Mouse (Mus musculus) kidney, postnatal 14 days (tissue): Measurements from ENCODE around the gene Ipo13.
A peak's percentile ranks its signal among the peaks of the same experiment; 100 is the strongest.

Experiments used
- DNase-seq: peaks from one replicate; pipeline ENCODE4 v3.0.0; 2022; ENCODE audit warnings: mixed read lengths

Gene Ipo13

DNA sequence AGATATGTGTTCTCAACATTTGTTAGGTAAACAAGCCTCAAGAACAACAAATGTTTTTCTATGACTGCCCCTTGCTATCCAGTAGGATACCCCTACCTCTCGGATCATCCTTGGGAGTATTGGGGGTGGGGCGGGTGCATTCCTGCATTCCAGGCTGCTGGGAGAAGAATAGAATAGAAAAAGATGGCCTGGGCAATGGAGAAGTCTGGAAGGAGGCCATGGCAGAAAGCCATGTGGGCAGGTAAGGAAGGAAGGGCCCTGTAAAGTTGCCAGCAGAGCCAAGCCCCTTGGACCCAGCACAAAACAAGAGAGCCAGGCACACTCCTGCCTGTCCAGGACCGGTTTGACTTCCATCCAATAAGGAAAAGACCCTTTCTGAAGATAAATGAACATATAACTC lies 1.4 kb downstream of the Ipo13 start:
- DNase-seq = peak; percentile 77

- no peak for DNase-seq
These were observed 2.0 kb downstream of the Ipo13 start for GRCm38 (mm10) chr4:117912685-117913273.

- no peak for DNase-seq
These were observed 2.7 kb downstream of the Ipo13 start for GRCm38 (mm10) chr4:117912131-117912561.

- no peak for DNase-seq
These were observed 5.9 kb downstream of the Ipo13 start for GRCm38 (mm10) chr4:117908834-117909453.

DNA sequence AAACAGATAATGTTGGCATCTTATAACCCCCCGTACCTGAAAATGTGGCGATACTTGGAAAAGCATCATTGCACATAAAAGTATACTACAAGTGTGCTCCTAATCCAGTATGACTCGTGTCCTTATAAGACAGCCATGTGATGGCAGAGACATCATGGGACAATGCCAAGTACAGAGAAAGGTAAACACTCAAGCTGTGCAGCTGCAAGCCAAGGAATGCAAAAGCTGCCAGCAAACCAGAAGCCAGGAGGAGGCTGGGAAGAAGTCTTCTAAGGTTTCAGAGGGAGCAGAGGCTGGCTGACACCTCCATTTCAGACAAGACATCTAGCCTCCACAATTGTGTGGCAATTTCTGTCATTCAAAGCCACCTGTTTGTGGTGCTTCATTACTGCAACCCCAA lies 8.6 kb downstream of the Ipo13 start:
- no peak for DNase-seq

DNA sequence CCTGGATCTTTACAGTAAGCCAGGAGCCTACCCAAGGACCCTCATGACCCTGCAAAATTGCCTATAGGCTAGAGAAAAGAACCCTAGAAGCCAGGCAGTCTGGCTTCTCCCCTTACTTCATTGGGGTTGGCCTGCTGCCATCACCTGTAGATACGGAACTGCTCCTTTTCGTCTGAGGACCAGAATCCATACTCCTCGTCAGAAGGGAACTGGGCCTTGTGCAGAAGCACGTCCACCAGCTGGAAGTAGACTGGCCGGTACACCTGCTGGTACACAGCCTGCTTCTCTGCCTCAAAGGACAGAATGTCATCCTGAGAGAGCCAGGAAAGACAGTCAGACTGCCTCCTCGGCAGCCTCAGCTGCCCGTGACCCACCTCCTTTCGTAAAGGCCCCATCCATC lies 10.0 kb downstream of the Ipo13 start:
- no peak for DNase-seq

DNA sequence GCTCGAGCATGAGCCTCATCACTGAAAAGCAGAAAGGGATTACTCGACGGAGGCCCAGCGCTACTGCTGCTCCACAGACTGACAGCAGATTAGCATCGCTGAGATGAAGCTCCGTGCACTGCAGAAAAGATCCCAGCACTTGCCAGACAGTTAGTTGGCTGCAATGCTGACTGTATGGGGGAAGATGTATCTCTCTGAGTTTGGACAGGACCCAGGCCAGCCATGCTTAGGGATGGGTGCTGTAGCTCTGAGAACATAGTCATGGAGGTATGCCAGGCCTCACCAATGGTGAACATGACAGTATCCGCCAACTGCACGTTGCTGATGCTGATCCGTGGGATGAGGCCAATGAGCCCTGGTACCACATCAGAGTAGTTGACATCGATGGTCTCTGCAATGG lies 10.7 kb downstream of the Ipo13 start:
- DNase-seq = no peak

DNA sequence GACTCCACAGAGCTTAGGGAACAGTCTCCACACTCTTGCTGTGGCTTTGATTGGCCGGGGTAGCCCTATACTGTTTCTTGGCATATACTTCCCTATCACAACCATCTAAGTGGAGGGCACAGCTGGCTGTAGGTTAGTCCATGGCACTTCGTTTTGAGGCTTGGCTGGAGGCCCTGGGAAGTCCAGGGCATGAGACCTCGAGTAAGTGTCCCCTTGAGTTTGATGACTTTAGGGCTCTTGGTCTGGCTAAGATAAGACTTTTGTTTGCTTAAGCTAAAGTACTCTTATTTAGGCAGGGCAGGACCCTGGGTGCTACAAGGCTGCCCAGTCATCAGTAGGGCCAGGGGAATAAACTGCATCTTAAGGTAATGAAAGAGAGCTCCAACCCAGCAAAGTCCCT lies 16.7 kb downstream of the Ipo13 start:
- DNase-seq = no peak

- DNase-seq = no peak
These were observed 18.8 kb downstream of the Ipo13 start for GRCm38 (mm10) chr4:117896031-117896430.

DNA sequence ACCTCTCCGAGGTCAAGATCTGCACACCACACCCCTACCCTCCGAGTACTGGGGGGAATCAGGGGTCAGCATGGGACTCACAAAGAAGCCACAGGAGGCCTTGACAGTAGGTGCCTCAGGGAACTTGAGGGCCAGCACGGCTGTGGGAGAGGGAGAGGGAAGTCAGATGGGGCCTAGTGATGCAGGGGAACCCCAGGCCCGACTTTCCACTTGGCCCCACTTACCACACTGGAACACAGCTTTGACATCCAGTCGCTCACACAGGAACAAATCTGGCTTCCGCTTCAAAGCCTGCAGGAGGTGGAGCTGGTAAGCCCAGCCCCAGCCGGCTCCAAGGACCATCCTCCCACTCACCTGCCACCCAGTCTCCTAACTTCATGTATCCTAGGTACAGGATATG lies 19.5 kb downstream of the Ipo13 start:
- no peak for DNase-seq

DNA sequence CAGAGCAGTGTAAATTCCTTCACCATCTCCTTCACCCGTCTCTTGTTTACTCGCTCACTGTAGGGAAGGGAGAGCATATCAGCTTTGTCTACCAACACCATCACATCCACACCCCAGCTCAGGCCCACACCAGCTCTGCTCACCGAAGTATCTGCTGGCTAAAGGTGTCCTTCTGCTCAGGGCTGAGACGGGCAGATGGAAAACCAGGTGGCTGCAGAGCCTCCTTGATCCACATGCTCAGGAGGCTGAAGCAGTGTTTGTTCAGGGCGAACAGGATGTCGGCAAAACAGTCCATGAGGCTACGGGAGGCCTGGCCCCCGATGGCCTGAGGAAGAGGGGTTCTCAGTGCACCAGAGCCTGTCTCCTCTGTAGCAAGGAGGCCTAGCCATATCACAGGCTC lies 20.2 kb downstream of the Ipo13 start:
- no peak for DNase-seq

DNA sequence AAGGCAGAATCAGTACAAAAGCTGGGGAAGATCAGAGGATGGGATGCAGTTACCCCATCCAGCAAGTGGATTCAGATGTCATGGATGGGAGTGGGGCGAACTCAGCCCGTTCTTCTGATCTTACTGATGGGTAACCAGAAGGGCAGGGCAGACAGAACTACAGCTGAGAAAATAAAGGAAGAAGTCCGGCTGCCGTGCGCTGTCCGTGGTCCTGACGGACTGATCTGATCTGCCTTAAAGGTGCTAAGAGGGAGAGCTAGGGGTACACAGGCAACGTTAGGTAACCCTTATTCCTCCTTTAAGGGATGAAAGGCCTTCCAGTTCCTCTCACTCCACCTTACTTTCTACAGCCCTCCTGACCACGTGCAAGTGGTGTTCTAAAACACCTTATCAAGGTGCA lies 21.4 kb downstream of the Ipo13 start:
- DNase-seq = peak; percentile 70

GRCm38 (mm10) chr4:117891738-117892161 lies 23.0 kb downstream of the Ipo13 start, which contains the start of gene Dph2:
Gene Dph2 (minus strand): TSS chr4:117892032.
- DNase-seq = peak; percentile 91

DNA sequence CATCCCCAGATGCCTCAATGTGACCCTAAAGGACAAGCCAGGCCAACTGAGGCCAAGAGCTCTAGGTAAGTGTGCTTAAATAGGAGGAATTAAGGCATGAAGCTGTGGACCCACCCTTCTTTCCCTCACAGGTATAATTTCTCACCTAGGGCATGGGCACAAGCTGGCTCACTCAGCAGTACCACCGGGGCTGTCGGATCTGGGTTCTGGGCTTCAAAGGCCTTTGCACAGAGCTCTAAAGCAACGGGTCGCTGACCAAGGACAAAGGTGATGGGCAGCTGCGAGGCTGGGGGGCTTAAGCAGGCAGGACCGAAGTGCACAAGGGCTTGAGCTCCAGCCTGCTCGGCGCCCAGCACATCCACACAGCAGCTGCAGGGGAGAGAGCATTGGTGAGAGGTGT lies 24.0 kb downstream of the Ipo13 start:
- DNase-seq = no peak

GRCm38 (mm10) chr4:117890031-117890430 lies 24.8 kb downstream of the Ipo13 start:
- no peak for DNase-seq

DNA sequence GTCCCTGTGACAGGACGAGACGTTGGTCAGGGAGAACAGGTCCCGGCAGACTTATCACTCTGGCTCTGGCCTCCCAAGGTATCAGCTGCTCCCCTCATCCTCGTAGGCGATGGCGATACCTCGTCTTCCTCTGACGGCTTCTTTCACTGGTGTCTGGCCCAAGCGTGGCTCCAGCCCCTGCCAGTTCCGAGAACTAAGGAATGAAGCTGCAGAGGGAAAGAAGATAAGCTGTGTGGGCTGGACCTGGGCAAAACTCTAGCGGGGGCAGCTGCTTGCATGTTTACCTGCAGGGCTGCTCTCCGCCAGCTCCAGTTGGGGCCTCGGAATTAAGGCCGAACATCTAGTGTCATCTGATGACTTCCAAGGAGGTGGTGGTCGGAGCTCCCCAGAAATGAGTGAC lies 25.3 kb downstream of the Ipo13 start:
- DNase-seq = no peak

DNA sequence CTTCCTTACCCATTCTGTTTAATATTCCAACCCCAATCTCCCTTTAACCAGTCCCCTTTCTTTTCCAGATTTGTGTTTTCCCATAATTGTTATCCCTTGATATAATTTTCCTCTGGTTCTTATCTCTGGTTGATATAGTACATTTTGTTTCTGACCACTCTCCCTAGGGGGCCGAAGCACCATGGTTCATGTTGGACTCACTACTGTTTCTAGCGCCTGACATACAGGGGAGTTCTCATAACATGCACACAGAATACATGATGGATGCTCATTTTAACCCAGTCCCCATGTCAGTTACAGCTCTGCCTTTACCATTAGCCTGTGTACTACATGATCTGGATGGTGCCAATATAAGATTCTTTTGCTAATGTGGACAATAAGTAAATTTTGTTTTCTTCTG lies 26.9 kb downstream of the Ipo13 start:
- no peak for DNase-seq

GRCm38 (mm10) chr4:117887133-117887532 lies 27.7 kb downstream of the Ipo13 start, which contains the start of gene Atp6v0b:
Gene Atp6v0b (minus strand): TSS chr4:117887333.
- peak; percentile 97 for DNase-seq

DNA sequence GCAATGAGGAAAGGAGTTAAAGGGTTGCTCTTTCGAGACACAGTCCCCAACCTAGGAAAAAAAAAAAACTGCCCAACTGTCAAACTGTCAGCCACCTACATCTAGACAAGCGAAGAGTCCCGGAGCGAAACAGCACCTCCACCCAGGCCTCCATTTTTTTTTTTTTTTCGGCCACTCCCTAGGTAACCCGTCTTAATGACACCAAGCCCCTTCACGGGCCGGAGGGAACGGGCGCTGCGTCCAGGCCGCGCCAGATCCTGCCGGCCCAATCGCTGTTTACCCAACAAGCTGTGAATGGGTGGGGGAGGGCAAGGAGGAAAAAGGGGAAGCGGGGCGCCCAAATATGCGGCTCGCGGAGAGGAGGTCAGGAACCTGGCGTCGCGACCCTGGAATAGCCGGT lies 28.2 kb downstream of the Ipo13 start:
- DNase-seq = no peak

- no peak for DNase-seq
These were observed 28.8 kb downstream of the Ipo13 start for GRCm38 (mm10) chr4:117885994-117886393.

DNA sequence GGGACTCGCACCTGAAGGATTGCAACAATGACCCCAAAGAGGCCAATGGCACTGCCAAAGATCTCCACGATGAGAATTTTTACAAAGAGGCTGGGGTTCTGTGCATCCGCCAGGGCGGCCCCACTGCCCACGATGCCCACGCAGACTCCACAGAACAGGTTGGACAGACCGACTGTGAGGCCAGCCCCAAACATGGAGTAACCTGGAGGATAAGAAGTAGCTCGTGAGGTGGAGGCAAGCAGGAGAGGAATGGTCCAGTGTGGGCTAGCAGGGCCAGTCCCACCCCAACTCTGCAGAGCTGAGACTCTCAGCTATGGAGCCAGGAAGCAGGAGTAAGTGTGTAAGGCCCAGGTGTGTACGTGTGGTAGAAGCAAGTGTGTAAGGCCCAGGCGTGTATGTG lies 29.7 kb downstream of the Ipo13 start:
- DNase-seq = no peak

- no peak for DNase-seq
These were observed 30.7 kb downstream of the Ipo13 start for GRCm38 (mm10) chr4:117884146-117884545.

GRCm38 (mm10) chr4:117882701-117883691 lies 31.8 kb downstream of the Ipo13 start, which contains the start of gene B4galt2:
Gene B4galt2 (minus strand): TSS chr4:117883487.
- peak; percentile 68 for DNase-seq

DNA sequence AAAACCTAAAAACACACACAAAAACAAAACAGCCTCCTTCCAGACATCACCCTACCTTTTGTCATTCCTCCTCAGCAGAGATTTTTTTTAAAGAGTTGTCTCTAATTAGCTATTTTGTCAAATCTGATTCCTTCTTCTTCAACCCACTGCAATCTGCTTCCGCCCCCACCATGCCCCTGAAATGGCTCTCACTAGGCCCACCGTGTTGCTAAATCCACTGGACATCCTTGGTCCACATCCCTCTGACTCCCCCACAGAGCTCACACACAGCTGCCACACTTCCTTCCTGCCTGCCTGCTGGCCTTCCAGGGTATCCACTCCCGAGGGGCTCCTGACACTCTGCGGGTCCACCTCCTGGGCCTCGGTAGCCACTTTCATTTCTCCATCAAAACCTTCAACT lies 36.1 kb downstream of the Ipo13 start:
- DNase-seq = no peak
